Mouse (Mus musculus) limb, embryonic 12.5 days (tissue): Measurements from ENCODE around the gene Ifna11. TPM values are rescaled to one million over a fixed set of nuclear protein-coding genes. Genes with fewer than 3 reads are reported as not detected.

ENCODE experiments used
- ATAC-seq: fragments of 200-750 bp; cut with Nextera tagmentation; 2 replicates; pipeline ENCODE4 v1.8.0; 2017; ENCODE audit warnings: low read depth, moderate TSS enrichment; ENCODE audit not compliant: insufficient number of reproducible peaks, insufficient read depth, low FRiP score, low TSS enrichment
- H3K27ac ChIP-seq: fragments of 300-500 bp; sonication (generic); 2 replicates; pipeline ENCODE4 v1.5.1; 2016; ENCODE audit warnings: mild to moderate bottlenecking, moderate library complexity
- H3K27me3 ChIP-seq: fragments of 300-500 bp; sonication (generic); 2 replicates; pipeline ENCODE4 v1.6.1; 2016; ENCODE audit warnings: mild to moderate bottlenecking, moderate library complexity
- H3K36me3 ChIP-seq: fragments of 300-500 bp; sonication (generic); 2 replicates; pipeline ENCODE4 v1.6.1; 2016; ENCODE audit warnings: mild to moderate bottlenecking, moderate library complexity
- H3K4me1 ChIP-seq: fragments of 300-500 bp; sonication (generic); replicated peaks from 2 replicates; pipeline ENCODE4 v1.6.1; 2016
- H3K4me2 ChIP-seq: fragments of 300-500 bp; sonication (generic); 2 replicates; pipeline ENCODE4 v1.6.1; 2016; ENCODE audit warnings: mild to moderate bottlenecking, moderate library complexity
- H3K4me3 ChIP-seq: fragments of 300-500 bp; sonication (generic); replicated peaks from 2 replicates; pipeline ENCODE4 v1.5.1; 2016; ENCODE audit warnings: mild to moderate bottlenecking
- H3K9ac ChIP-seq: fragments of 300-500 bp; sonication (generic); replicated peaks from 2 replicates; pipeline ENCODE4 v1.6.1; 2016; ENCODE audit warnings: mild to moderate bottlenecking, moderate library complexity
- H3K9me3 ChIP-seq: fragments of 300-500 bp; sonication (generic); 2 replicates; pipeline ENCODE4 v1.6.1; 2016; ENCODE audit warnings: mild to moderate bottlenecking, moderate library complexity
- WGBS: fragments of 180-500 bp; shearing (Covaris S2); methylation state at CpG from one replicate; pipeline ENCODE4 v1.1.7; 2016; 5-methylcytosine and 5-hydroxymethylcytosine counted together
- polyA plus RNA-seq: library from polyadenylated mRNA; unstranded; fragments of >200 nt; fragmentation: Nextera tagmentation; extraction: Ambion mirVana; gene quantifications from 2 replicates; pipeline ENCODE4 v1.2.1, GENCODE M21; 2016

The Ifna11 gene
- polyA plus RNA-seq, 1 experiment from 2014 or later = not detected

GRCm38 (mm10) chr4:88841438-88841911 is 21.7 kb downstream of the Ifna11 start, which contains the start of gene Ifna4:
Gene Ifna4 (plus strand): TSS chr4:88841861.
- no peak for ATAC-seq
- Histone ChIP-seq H3K9ac (no peak within 1 kb of the TSS), H3K4me3 (no peak within 1 kb of the TSS), H3K4me1 (no peaks in the 10 kb centered on the region), H3K36me3 (no peaks in the 10 kb centered on the region), H3K27me3 (no peaks in the 10 kb centered on the region), H3K4me2 (no peak within 1 kb of the TSS), H3K9me3 (no peaks in the 10 kb centered on the region), H3K27ac (no peak within 1 kb of the TSS)
- WGBS = 55% methylated on average over 2 of the region's 2 CpGs

- Histone ChIP-seq H3K27me3 (no peaks in the 10 kb centered on the region), H3K9ac (no peak overlapping the region), H3K27ac (no peak overlapping the region), H3K9me3 (no peaks in the 10 kb centered on the region), H3K4me3 (no peak overlapping the region), H3K4me1 (no peaks in the 10 kb centered on the region), H3K36me3 (no peaks in the 10 kb centered on the region), H3K4me2 (no peak overlapping the region)
- WGBS = 59% methylated on average over 2 of the region's 2 CpGs
- ATAC-seq = no peak
Observed at GRCm38 (mm10) chr4:88845334-88845733, 25.6 kb downstream of the Ifna11 start.

- no peak within 1 kb of the TSS for H3K9ac ChIP-seq
- H3K4me3 ChIP-seq = no peak within 1 kb of the TSS
- WGBS = 80% methylated on average over 1 of the region's 1 CpGs
- ATAC-seq = no peak
- no peaks in the 10 kb centered on the region for H3K36me3 ChIP-seq
- no peaks in the 10 kb centered on the region for H3K27me3 ChIP-seq
- no peak within 1 kb of the TSS for H3K27ac ChIP-seq
- no peaks in the 10 kb centered on the region for H3K4me1 ChIP-seq
- H3K4me2 ChIP-seq = no peak within 1 kb of the TSS
- no peaks in the 10 kb centered on the region for H3K9me3 ChIP-seq
Observed at GRCm38 (mm10) chr4:88849698-88850097, 29.9 kb downstream of the Ifna11 start, which contains the start of gene Ifna1. Gene Ifna1 (plus strand): TSS chr4:88850087.

- no peaks in the 10 kb centered on the region for H3K27me3 ChIP-seq
- no peaks in the 10 kb centered on the region for H3K36me3 ChIP-seq
- H3K4me2 ChIP-seq = no peak overlapping the region
- no peak overlapping the region for H3K27ac ChIP-seq
- 80% methylated on average over 4 of the region's 4 CpGs for WGBS
- no peak overlapping the region for H3K9ac ChIP-seq
- no peaks in the 10 kb centered on the region for H3K9me3 ChIP-seq
- H3K4me1 ChIP-seq = no peaks in the 10 kb centered on the region
- no peak for ATAC-seq
- no peak overlapping the region for H3K4me3 ChIP-seq
Observed at GRCm38 (mm10) chr4:88851026-88851763, 31.4 kb downstream of the Ifna11 start.

GRCm38 (mm10) chr4:88859214-88859613 is 39.5 kb downstream of the Ifna11 start:
- Histone ChIP-seq H3K4me2 (no peak overlapping the region), H3K9ac (no peak overlapping the region), H3K9me3 (no peaks in the 10 kb centered on the region), H3K27ac (no peak overlapping the region), H3K27me3 (peaks cover 13% of the 10 kb centered on the region), H3K36me3 (no peaks in the 10 kb centered on the region), H3K4me1 (peaks cover 6% of the 10 kb centered on the region; the same call in 1 of the 2 replicates), H3K4me3 (no peak overlapping the region)
- ATAC-seq = no peak

- Histone ChIP-seq H3K27ac (no peak overlapping the region), H3K36me3 (no peaks in the 10 kb centered on the region), H3K4me2 (no peak overlapping the region), H3K9ac (no peak overlapping the region), H3K4me1 (peaks cover 13% of the 10 kb centered on the region; the same call in 1 of the 2 replicates), H3K9me3 (no peaks in the 10 kb centered on the region), H3K4me3 (no peak overlapping the region), H3K27me3 (peaks cover 26% of the 10 kb centered on the region)
- no peak; the same call in 1 of the 2 replicates for ATAC-seq
- WGBS = 10% methylated on average over 7 of the region's 7 CpGs
Observed at GRCm38 (mm10) chr4:88863309-88863708, 43.5 kb downstream of the Ifna11 start.

GRCm38 (mm10) chr4:88864599-88864998 is 44.8 kb downstream of the Ifna11 start:
- no peaks in the 10 kb centered on the region for H3K9me3 ChIP-seq
- WGBS = 63% methylated on average over 9 of the region's 9 CpGs
- no peak for ATAC-seq
- peaks cover 15% of the 10 kb centered on the region; the same call in 1 of the 2 replicates for H3K4me1 ChIP-seq
- no peak overlapping the region for H3K27ac ChIP-seq
- H3K4me3 ChIP-seq = no peak overlapping the region
- no peak overlapping the region for H3K4me2 ChIP-seq
- no peaks in the 10 kb centered on the region for H3K36me3 ChIP-seq
- H3K9ac ChIP-seq = no peak overlapping the region
- peaks cover 26% of the 10 kb centered on the region for H3K27me3 ChIP-seq

- Histone ChIP-seq H3K4me3 (no peak overlapping the region), H3K9ac (no peak overlapping the region), H3K9me3 (no peaks in the 10 kb centered on the region), H3K27me3 (peaks cover 26% of the 10 kb centered on the region), H3K4me2 (no peak overlapping the region), H3K27ac (no peak overlapping the region), H3K4me1 (peaks cover 15% of the 10 kb centered on the region; the same call in 1 of the 2 replicates), H3K36me3 (no peaks in the 10 kb centered on the region)
- ATAC-seq = no peak
- WGBS = 49% methylated on average over 6 of the region's 6 CpGs
Observed at GRCm38 (mm10) chr4:88865011-88865569, 45.3 kb downstream of the Ifna11 start.

GRCm38 (mm10) chr4:88867366-88867925 is 47.7 kb downstream of the Ifna11 start:
- under 1% methylated on average over 8 of the region's 8 CpGs for WGBS
- H3K9me3 ChIP-seq = no peaks in the 10 kb centered on the region
- H3K27me3 ChIP-seq = peaks cover 27% of the 10 kb centered on the region
- H3K4me3 ChIP-seq = peak overlapping the region; percentile 50
- H3K9ac ChIP-seq = peak overlapping the region; percentile 51; the same call in 1 of the 2 replicates
- no peak for ATAC-seq
- peak overlapping the region; percentile 87 for H3K4me2 ChIP-seq
- H3K36me3 ChIP-seq = no peaks in the 10 kb centered on the region
- H3K27ac ChIP-seq = no peak overlapping the region
- H3K4me1 ChIP-seq = peaks cover 15% of the 10 kb centered on the region; the same call in 1 of the 2 replicates

GRCm38 (mm10) chr4:88867926-88868911 is 48.5 kb downstream of the Ifna11 start:
- H3K9me3 ChIP-seq = no peaks in the 10 kb centered on the region
- peak; percentile 58; the same call in 1 of the 2 replicates for ATAC-seq

More at GRCm38 (mm10) chr4:88867926-88868911, 48.5 kb downstream of the Ifna11 start:
- Histone ChIP-seq H3K36me3 (no peaks in the 10 kb centered on the region), H3K4me1 (peaks cover 12% of the 10 kb centered on the region; the same call in 1 of the 2 replicates), H3K4me3 (peak overlapping the region; percentile 50), H3K4me2 (peak overlapping the region; percentile 87), H3K9ac (peak overlapping the region; percentile 51; the same call in 1 of the 2 replicates), H3K27me3 (peaks cover 19% of the 10 kb centered on the region), H3K27ac (no peak overlapping the region)
- WGBS = 10% methylated on average over 30 of the region's 31 CpGs
